In the genomic region with DNA sequence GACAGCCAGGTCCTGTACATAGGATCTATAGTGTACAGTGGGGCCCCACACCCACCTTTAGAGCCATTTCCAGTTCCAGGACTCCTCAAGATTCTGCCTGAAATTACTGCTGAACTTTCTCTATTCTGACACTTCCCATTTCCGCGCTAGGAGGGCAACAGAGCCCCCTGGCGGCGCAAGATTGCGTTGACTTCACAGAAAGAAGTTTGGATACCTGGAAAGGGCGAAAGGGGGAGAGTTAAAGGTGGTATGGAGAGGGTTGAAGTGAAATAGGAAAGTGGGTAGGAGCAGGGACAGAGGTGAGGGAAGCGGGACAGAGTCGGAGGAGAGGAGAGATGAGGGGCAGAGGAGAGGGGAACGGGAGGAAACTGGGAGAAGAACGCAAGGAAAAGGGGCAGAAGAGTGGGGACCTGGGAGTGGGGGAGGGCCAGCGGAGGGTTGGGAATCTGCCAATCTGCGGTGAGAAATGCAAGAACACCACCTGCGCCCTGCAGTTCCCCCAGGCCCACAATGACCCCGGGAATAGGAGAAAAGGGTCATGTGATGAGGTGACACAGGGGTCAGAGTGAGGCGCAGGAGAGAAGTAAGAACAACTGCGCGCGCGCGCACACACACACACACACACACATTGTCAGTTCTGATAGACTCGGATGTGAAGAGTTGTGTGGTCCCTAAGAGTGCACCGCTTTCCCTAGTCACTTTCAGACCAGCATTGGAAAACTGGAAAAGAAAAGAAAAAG, we compare ENCODE assay signal across 8 mouse cellular contexts.
A peak's percentile ranks its signal among the peaks of the same experiment; 100 is the strongest.
DNase-seq lines count a peak whose midpoint lies in the region; ATAC-seq and TF ChIP-seq lines count a peak whose summit lies in the region.

No protein-coding gene starts in this region.

- no peak for TF ChIP-seq POLR2A in bone marrow macrophage, adult 2 months (IDR thresholded peaks at IDR 0.05; ENCODE audit: borderline replicate concordance, low read depth, low read length)

- H3K27me3 ChIP-seq in forebrain, embryonic 11.5 days (ENCODE audit: control insufficient read depth, insufficient read depth, low read length): peaks cover 5% of the 10 kb centered on the region; the same call in 1 of the 2 replicates
- H3K27me3 ChIP-seq in hindbrain, embryonic 10.5 days (ENCODE audit: insufficient read depth, poor library complexity, severe bottlenecking): peaks cover 10% of the 10 kb centered on the region
- H3K27me3 ChIP-seq in midbrain, embryonic 11.5 days (ENCODE audit: control insufficient read depth, insufficient read depth, low read length): no peaks in the 10 kb centered on the region
- H3K27me3 ChIP-seq in stomach, embryonic 14.5 days (ENCODE audit: control insufficient read depth, insufficient read depth, low read length): peaks cover 6% of the 10 kb centered on the region; the same call in 1 of the 2 replicates

- TF ChIP-seq CTCF in gastrocnemius, adult 2 months (IDR thresholded peaks at IDR 0.05): peak; percentile 77
- TF ChIP-seq CTCF in bone marrow macrophage, adult 2 months (IDR thresholded peaks at IDR 0.05; ENCODE audit: low read depth, low read length): peak; percentile 91

- intact Hi-C loops in gastrocnemius, adult 2 months (cut with DNase I): no loop called here
- intact Hi-C loops in left cerebral cortex, postnatal 36 days (cut with DNase I): no loop called here

- no peak overlapping the region for H3K9ac ChIP-seq in forebrain, embryonic 11.5 days (ENCODE audit: low read length)
- H3K9ac ChIP-seq in midbrain, embryonic 11.5 days (ENCODE audit: low read length): no peak overlapping the region
- H3K9ac ChIP-seq in stomach, embryonic 14.5 days (replicated peaks; ENCODE audit: low read depth, low read length): no peak overlapping the region

- peak overlapping the region; percentile 35 for H3K4me3 ChIP-seq in gastrocnemius, adult 2 months
- peak overlapping the region; percentile 43 for H3K4me3 ChIP-seq in bone marrow macrophage, adult 2 months (ENCODE audit: insufficient read depth, low read length)
- no peak overlapping the region; the same call in 1 of the 2 replicates for H3K4me3 ChIP-seq in forebrain, embryonic 11.5 days (ENCODE audit: low read depth, low read length)
- H3K4me3 ChIP-seq in hindbrain, embryonic 10.5 days: peak overlapping the region; percentile 38
- no peak overlapping the region for H3K4me3 ChIP-seq in midbrain, embryonic 11.5 days (ENCODE audit: low read depth, low read length)
- H3K4me3 ChIP-seq in stomach, embryonic 14.5 days (ENCODE audit: low read depth, low read length): no peak overlapping the region

- H3K4me2 ChIP-seq in forebrain, embryonic 11.5 days (ENCODE audit: low read depth, low read length, severe bottlenecking): peak overlapping the region; percentile 39
- peak overlapping the region; percentile 38 for H3K4me2 ChIP-seq in midbrain, embryonic 11.5 days
- H3K4me2 ChIP-seq in stomach, embryonic 14.5 days (replicated peaks; ENCODE audit: low read depth, low read length): 0 out of 2 replicates have a peak overlapping the region, but pooled peaks have one; percentile 22

- no peaks in the 10 kb centered on the region for H3K4me1 ChIP-seq in bone marrow macrophage, adult 2 months (ENCODE audit: control insufficient read depth, insufficient read depth, low read length)
- 0 out of 2 replicates have a peak, but pooled peaks cover 2% of the 10 kb centered on the region for H3K4me1 ChIP-seq in forebrain, embryonic 11.5 days (replicated peaks; ENCODE audit: control insufficient read depth, insufficient read depth, low read length)
- peaks cover 16% of the 10 kb centered on the region for H3K4me1 ChIP-seq in hindbrain, embryonic 10.5 days (replicated peaks)
- H3K4me1 ChIP-seq in midbrain, embryonic 11.5 days (ENCODE audit: control insufficient read depth, insufficient read depth, low read length): peaks cover 4% of the 10 kb centered on the region; the same call in 1 of the 2 replicates
- H3K4me1 ChIP-seq in stomach, embryonic 14.5 days (ENCODE audit: control insufficient read depth, insufficient read depth, low read length): no peaks in the 10 kb centered on the region

- DNase-seq in gastrocnemius, adult 2 months: peak; percentile 41
- no peak for DNase-seq in gastrocnemius, postnatal 25 days
- peak; percentile 81 for DNase-seq in forebrain, embryonic 11.5 days (ENCODE audit: low spot score)
- DNase-seq in hindbrain, embryonic 10.5 days (ENCODE audit: low spot score): peak; percentile 52
- DNase-seq in left cerebral cortex, postnatal 36 days (ENCODE audit: low spot score in 2 of 2): peak; percentile 33 to 41
- peak; percentile 96 for DNase-seq in midbrain, embryonic 11.5 days (ENCODE audit: low spot score, missing footprints)

- 8% methylated on average over 22 of the region's 22 CpGs for WGBS in forebrain, embryonic 11.5 days
- WGBS in hindbrain, embryonic 10.5 days: 4% methylated on average over 22 of the region's 22 CpGs
- WGBS in midbrain, embryonic 11.5 days: 6% methylated on average over 22 of the region's 22 CpGs
- WGBS in stomach, embryonic 14.5 days: 6% methylated on average over 22 of the region's 22 CpGs

- no peak for ATAC-seq in forebrain, embryonic 11.5 days (replicated peaks; ENCODE audit: low FRiP score)
- ATAC-seq in midbrain, embryonic 11.5 days (ENCODE audit: low FRiP score): no peak
- ATAC-seq in stomach, embryonic 14.5 days (ENCODE audit: insufficient number of reproducible peaks, insufficient read depth, low FRiP score, low read depth): no peak

- H3K27ac ChIP-seq in gastrocnemius, adult 2 months: no peak overlapping the region
- no peak overlapping the region for H3K27ac ChIP-seq in bone marrow macrophage, adult 2 months (ENCODE audit: insufficient read depth, low read depth, low read length)
- no peak overlapping the region for H3K27ac ChIP-seq in forebrain, embryonic 11.5 days (ENCODE audit: low read depth, low read length)
- H3K27ac ChIP-seq in hindbrain, embryonic 10.5 days: no peak overlapping the region
- no peak overlapping the region for H3K27ac ChIP-seq in midbrain, embryonic 11.5 days (ENCODE audit: low read depth, low read length)
- no peak overlapping the region for H3K27ac ChIP-seq in stomach, embryonic 14.5 days (ENCODE audit: low read length)

- no peaks in the 10 kb centered on the region for H3K9me3 ChIP-seq in forebrain, embryonic 11.5 days (ENCODE audit: control insufficient read depth, low read length)
- no peaks in the 10 kb centered on the region for H3K9me3 ChIP-seq in hindbrain, embryonic 10.5 days
- H3K9me3 ChIP-seq in midbrain, embryonic 11.5 days (ENCODE audit: control insufficient read depth, low read length): no peaks in the 10 kb centered on the region
- no peaks in the 10 kb centered on the region for H3K9me3 ChIP-seq in stomach, embryonic 14.5 days (ENCODE audit: control insufficient read depth, low read depth, low read length)

- no peaks in the 10 kb centered on the region for H3K36me3 ChIP-seq in forebrain, embryonic 11.5 days (ENCODE audit: control insufficient read depth, insufficient read depth, low read length)
- no peaks in the 10 kb centered on the region for H3K36me3 ChIP-seq in hindbrain, embryonic 10.5 days
- no peaks in the 10 kb centered on the region for H3K36me3 ChIP-seq in midbrain, embryonic 11.5 days (ENCODE audit: control insufficient read depth, insufficient read depth, low read length)
- no peaks in the 10 kb centered on the region for H3K36me3 ChIP-seq in stomach, embryonic 14.5 days (ENCODE audit: control insufficient read depth, insufficient read depth, low read length)

Comparison
In these comparisons a context has a peak if more than half of its experiments do, and no peak if none do; other contexts are left out.
1. H3K4me3 ChIP-seq: peak in gastrocnemius, adult 2 months (single experiment), bone marrow macrophage, adult 2 months (single experiment) and hindbrain, embryonic 10.5 days (single experiment); none in forebrain, embryonic 11.5 days (single experiment), midbrain, embryonic 11.5 days (single experiment) and stomach, embryonic 14.5 days (single experiment).
2. Peak in every context shown above with its lines, with median percentiles within 50 percentile points of each other: H3K4me2 ChIP-seq.